Mouse (Mus musculus) erythroblast, embryonic 14.5 days (primary cell): ENCODE results near the gene Erbb2. TPM values are rescaled to one million over a fixed set of nuclear protein-coding genes. Genes with fewer than 3 reads are reported as not detected.

Experiments
- H3K27me3 ChIP-seq: 2 replicates; pipeline ENCODE4 v1.6.1; 2012; ENCODE audit warnings: inconsistent platforms; ENCODE audit not compliant: control insufficient read depth
- H3K36me3 ChIP-seq: 2 replicates; pipeline ENCODE4 v1.6.1; 2012; ENCODE audit warnings: mild to moderate bottlenecking, inconsistent platforms; ENCODE audit not compliant: control insufficient read depth
- H3K4me1 ChIP-seq: 2 replicates; pipeline ENCODE4 v1.6.1; 2012; ENCODE audit warnings: inconsistent platforms; ENCODE audit not compliant: control insufficient read depth
- H3K4me3 ChIP-seq: replicated peaks from 2 replicates; pipeline ENCODE3; 2012; ENCODE audit warnings: moderate library complexity, mild to moderate bottlenecking, inconsistent platforms
- H3K9me3 ChIP-seq: 2 replicates; pipeline ENCODE4 v1.6.1; 2012; ENCODE audit warnings: low read length, inconsistent platforms, mixed read lengths; ENCODE audit not compliant: control insufficient read depth
- GATA1 ChIP-seq: IDR thresholded peaks from 2 replicates; pipeline ENCODE4 v1.6.1; 2012; ENCODE audit warnings: low read length, inconsistent platforms, mixed read lengths
- TAL1 ChIP-seq: IDR thresholded peaks from 3 replicates; pipeline ENCODE4 v1.6.1; 2012; ENCODE audit warnings: low read length, inconsistent platforms, mixed read lengths
- polyA plus RNA-seq: library from polyadenylated mRNA; stranded (reverse); fragments of >175 nt; gene quantifications from 2 replicates; pipeline ENCODE4 v1.2.3, GENCODE M21; 2012

The Erbb2 gene
- polyA plus RNA-seq, 1 experiment: 0.01 TPM

DNA sequence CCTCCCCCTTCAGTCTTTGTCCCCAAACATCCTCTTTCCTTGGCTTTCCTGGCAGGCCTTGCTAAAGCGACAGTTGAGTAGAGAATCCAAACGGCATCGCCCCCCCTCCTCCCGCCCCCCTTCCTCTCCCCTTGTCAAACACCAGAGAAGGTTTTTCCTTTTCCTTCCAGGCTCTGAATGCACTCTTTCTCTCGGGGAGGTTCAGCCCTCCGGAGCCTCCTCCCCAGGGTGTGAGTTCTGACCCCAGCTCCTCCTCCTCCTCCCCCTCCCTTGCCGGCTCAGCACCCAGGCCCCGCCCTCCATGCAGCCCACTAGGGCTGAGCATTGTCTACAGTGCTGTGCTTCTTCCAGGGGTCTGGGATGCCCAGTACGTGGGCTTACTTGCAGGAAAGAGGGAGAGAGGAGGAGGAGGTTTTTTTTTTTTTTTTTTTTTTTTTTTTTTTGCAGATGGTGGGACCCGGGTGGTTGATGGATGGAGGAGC is 2.9 kb upstream of the Erbb2 start:
- no peaks in the 10 kb centered on the region for H3K9me3 ChIP-seq
- TF ChIP-seq TAL1 (no peak), GATA1 (no peak)
- H3K4me1 ChIP-seq: no peaks in the 10 kb centered on the region
- peaks cover 66% of the 10 kb centered on the region for H3K27me3 ChIP-seq
- H3K4me3 ChIP-seq: no peak overlapping the region
- no peaks in the 10 kb centered on the region for H3K36me3 ChIP-seq

DNA sequence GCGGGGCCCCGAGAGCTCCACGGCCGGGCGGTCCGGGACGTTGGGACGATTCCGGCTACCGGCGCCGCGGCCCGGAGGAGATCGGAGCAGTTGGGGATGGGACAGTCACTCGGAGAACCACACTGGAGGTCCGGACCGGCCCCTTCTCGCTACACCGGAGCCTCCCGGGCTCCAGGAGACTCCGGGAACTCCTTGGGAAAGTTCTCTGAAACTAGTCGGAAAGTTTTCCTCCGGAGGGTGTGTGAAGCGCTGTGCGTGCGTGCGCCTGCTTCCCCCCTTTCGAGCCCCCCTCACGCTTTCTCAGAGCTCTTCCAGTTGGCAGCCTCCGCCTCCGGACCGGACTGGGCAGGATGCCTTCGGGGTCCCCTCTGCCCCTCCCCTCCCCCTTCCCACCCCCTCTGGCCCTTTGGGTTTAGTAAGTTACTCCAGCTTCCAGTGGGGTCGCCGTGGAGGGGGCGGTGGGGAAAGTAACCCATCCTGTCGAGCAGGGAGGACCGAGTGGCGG is 579 bp downstream of the Erbb2 start:
- Histone ChIP-seq H3K36me3 (no peaks in the 10 kb centered on the region), H3K27me3 (peaks cover 82% of the 10 kb centered on the region), H3K4me1 (peaks cover 2% of the 10 kb centered on the region; the same call in 1 of the 2 replicates), H3K9me3 (no peaks in the 10 kb centered on the region), H3K4me3 (peak overlapping the region; percentile 49)
- TF ChIP-seq TAL1 (no peak), GATA1 (no peak)

DNA sequence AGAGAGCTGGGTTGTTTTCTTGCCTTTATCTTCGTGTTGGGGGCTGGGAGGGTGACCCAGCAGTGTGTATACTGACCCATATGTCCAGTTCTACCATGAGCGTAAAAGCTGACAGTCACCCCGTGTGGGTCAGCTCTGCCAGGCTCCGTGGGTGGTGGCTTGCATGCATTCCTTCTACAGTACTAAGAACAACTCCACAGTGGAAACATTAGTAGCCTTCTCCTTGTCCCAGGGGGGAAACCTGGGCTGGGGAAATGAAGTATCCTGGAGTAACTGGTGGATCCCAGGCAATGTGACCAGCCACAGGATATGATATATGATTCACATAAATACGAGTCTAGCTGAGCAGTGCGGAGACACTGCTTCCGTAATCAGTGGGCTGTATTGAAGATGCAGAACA is 1.5 kb downstream of the Erbb2 start:
- no peak overlapping the region for H3K4me3 ChIP-seq
- TF ChIP-seq TAL1 (no peak), GATA1 (no peak)
- no peaks in the 10 kb centered on the region for H3K9me3 ChIP-seq
- H3K36me3 ChIP-seq: no peaks in the 10 kb centered on the region
- peaks cover 2% of the 10 kb centered on the region; the same call in 1 of the 2 replicates for H3K4me1 ChIP-seq
- peaks cover 81% of the 10 kb centered on the region for H3K27me3 ChIP-seq

DNA sequence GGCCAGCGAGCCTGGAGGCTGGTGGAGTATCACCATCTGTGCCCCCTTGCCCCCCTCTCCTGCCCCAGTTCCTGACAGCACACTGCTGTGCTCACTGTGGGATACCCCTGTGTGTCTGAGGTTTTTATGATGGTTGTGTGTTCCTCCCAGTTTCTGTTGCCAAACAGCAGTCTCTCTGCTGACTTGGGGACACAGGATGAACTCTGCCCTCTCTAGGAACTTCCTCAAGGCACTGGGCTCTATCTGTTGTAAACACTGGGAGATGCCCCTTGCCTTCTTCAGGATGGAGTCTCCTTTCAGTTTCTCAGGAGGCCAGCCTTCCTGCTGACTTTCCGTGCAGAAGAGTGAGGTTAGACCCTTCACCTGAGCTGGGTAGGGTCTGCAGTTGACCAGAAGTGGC is 1.9 kb downstream of the Erbb2 start:
- no peak overlapping the region for H3K4me3 ChIP-seq

DNA sequence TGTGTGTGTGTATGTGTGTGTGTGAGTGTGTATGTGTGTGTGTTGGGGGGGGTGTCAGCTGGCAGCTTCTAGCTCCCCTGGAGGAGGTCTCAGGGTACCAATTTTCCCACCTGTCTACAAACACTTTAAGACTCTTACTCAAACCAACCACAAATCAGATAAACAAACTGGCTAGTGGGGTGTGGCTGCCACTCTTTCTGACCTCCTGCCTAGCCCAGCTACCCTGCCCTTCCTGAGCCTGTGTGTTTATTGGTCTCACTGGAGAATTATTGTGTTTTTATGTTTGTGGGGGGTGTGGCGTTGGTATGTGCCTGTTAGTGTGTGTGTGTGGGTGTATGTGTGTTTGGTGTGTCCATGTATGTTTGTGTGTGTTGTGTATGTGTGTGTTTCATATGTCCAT is 4.8 kb downstream of the Erbb2 start:
- Histone ChIP-seq H3K9me3 (no peaks in the 10 kb centered on the region), H3K36me3 (no peaks in the 10 kb centered on the region), H3K4me3 (no peak overlapping the region), H3K27me3 (peaks cover 49% of the 10 kb centered on the region), H3K4me1 (peaks cover 2% of the 10 kb centered on the region; the same call in 1 of the 2 replicates)
- TF ChIP-seq TAL1 (no peak), GATA1 (no peak)

More for the DNA sequence above, 1.9 kb downstream of the Erbb2 start:
- Histone ChIP-seq H3K27me3 (peaks cover 77% of the 10 kb centered on the region), H3K9me3 (no peaks in the 10 kb centered on the region), H3K36me3 (no peaks in the 10 kb centered on the region), H3K4me1 (peaks cover 2% of the 10 kb centered on the region; the same call in 1 of the 2 replicates)
- no peak for TF ChIP-seq TAL1
- no peak for TF ChIP-seq GATA1

DNA sequence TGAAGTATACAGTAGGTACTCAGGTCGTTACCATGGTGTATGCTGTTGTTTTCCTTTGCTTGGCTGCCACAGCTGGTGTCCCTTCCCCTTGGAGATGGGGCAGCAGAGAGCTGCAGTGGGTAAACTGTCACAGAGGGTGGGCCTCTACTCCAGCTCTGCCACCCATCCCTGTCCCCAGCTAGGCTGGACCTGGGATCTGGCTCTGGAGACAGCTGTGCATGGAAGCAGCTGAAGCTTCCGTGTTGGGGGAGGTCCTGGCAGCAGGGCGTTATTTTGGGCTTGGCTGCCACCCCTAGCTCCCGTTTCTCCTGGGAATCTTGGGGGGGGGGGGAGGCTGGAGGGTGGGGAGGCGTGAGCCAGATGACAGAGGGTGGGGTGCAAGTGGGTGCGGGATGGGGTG is 6.0 kb downstream of the Erbb2 start:
- H3K4me1 ChIP-seq: peaks cover 2% of the 10 kb centered on the region; the same call in 1 of the 2 replicates
- H3K36me3 ChIP-seq: no peaks in the 10 kb centered on the region; the same call in 1 of the 2 replicates
- no peak for TF ChIP-seq TAL1
- no peak for TF ChIP-seq GATA1
- peaks cover 37% of the 10 kb centered on the region for H3K27me3 ChIP-seq
- no peaks in the 10 kb centered on the region for H3K9me3 ChIP-seq
- no peak overlapping the region for H3K4me3 ChIP-seq

DNA sequence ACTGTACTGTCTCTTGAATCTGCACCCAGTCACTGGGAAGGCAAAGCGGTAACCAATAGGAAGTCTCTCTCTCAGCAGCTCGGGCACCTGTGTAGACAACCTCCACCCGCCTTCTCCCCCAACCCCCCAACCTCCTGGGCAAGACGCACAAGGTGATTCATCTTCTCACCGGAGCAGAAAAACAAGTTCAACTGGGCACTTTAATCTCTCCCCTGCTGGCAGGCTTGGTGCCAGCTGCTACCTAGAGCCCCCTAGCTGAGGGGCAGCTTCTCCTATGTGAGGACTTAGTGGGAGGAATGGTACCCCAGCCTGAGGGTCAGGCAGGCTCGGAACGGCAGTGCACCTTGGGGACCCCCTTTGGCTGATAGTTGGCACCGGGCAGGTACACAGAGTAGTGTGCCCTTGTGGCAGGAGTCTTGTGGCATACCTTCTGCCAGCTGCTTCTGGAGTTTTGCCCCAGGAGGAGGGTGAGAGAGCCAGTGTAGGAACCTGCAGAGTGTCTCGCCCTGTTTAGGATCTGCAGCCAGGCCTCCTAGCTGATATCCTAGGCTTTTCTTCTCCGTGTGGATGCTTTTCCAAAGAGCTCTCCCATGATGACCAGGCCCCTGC is 6.8 kb downstream of the Erbb2 start:
- H3K27me3 ChIP-seq: peaks cover 29% of the 10 kb centered on the region
- TF ChIP-seq GATA1: no peak
- no peak for TF ChIP-seq TAL1
- no peak overlapping the region for H3K4me3 ChIP-seq
- H3K36me3 ChIP-seq: no peaks in the 10 kb centered on the region; the same call in 1 of the 2 replicates
- H3K4me1 ChIP-seq: peaks cover 2% of the 10 kb centered on the region; the same call in 1 of the 2 replicates
- H3K9me3 ChIP-seq: no peaks in the 10 kb centered on the region

DNA sequence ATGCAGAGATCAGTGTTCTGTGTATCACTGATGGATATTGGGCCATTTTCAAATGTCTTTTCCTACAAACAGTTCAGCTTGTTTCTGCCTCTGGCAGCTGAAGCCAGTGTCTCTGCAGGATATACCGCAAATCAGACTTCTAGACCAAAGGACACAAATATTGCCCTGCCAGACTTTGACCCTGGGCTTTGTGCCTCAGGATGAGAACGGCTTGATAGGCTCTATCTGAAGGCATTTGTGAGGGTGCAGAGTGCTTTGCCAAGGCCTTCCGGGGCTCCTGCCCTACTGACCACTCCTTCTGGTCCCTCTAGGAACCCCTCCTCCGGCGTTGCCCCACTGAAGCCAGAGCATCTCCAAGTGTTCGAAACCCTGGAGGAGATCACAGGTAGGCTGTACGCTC is 14.3 kb downstream of the Erbb2 start:
- no peak for TF ChIP-seq TAL1
- no peak for TF ChIP-seq GATA1
- no peaks in the 10 kb centered on the region; the same call in 1 of the 2 replicates for H3K27me3 ChIP-seq
- no peaks in the 10 kb centered on the region; the same call in 1 of the 2 replicates for H3K36me3 ChIP-seq

DNA sequence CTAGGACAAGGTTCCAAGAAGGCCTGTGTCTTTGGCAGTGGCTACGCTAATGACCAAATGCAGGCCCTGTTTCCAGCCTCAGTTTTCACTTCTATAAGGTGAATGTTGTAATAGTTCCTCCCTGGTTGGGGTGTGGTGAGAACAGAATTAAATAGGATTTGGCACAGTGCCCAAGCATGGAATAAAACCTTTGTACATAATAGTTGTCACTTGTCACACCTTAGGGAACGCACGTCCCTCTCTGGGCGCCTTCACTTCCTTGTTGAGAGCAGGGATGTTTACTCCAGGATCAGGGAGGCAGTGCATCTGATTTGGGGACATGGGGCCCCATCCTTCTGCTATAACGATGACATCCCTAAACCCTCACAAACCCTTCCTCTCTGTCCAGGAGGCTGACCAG is 16.2 kb downstream of the Erbb2 start:
- H3K4me3 ChIP-seq: no peak overlapping the region
- no peaks in the 10 kb centered on the region; the same call in 1 of the 2 replicates for H3K27me3 ChIP-seq

More for the DNA sequence above, 14.3 kb downstream of the Erbb2 start:
- no peak overlapping the region for H3K4me3 ChIP-seq
- no peaks in the 10 kb centered on the region for H3K9me3 ChIP-seq
- H3K4me1 ChIP-seq: no peaks in the 10 kb centered on the region

More for the DNA sequence above, 16.2 kb downstream of the Erbb2 start:
- no peaks in the 10 kb centered on the region for H3K9me3 ChIP-seq
- no peak for TF ChIP-seq TAL1
- H3K4me1 ChIP-seq: no peaks in the 10 kb centered on the region
- no peaks in the 10 kb centered on the region; the same call in 1 of the 2 replicates for H3K36me3 ChIP-seq
